Mouse (Mus musculus) stomach, embryonic 16.5 days (tissue): ENCODE data around the gene Gm13275. TPM values are rescaled to one million over a fixed set of nuclear protein-coding genes. Genes with fewer than 3 reads are reported as not detected.
"Not testable (repeated sequence)": the region's sequence is repeated elsewhere in the genome, so short reads cannot be mapped to it uniquely, and the experiment has no call there.

Experiments
- ATAC-seq: fragments of 200-750 bp; cut with Nextera tagmentation; 2 replicates; pipeline ENCODE4 v1.8.0; 2017; ENCODE audit warnings: moderate number of reproducible peaks, moderate TSS enrichment; ENCODE audit not compliant: insufficient read depth, low FRiP score
- H3K27ac ChIP-seq: fragments of 300-500 bp; sonication (generic); 2 replicates; pipeline ENCODE4 v1.5.1; 2014; ENCODE audit warnings: low read length
- H3K27me3 ChIP-seq: fragments of 300-500 bp; sonication (generic); 2 replicates; pipeline ENCODE4 v1.6.1; 2014; ENCODE audit warnings: low read length, control low read depth, mixed read lengths; ENCODE audit not compliant: control insufficient read depth, insufficient read depth
- H3K36me3 ChIP-seq: fragments of 300-500 bp; sonication (generic); 2 replicates; pipeline ENCODE4 v1.6.1; 2014; ENCODE audit warnings: low read length; ENCODE audit not compliant: control insufficient read depth, insufficient read depth
- H3K4me1 ChIP-seq: fragments of 300-500 bp; sonication (generic); 2 replicates; pipeline ENCODE4 v1.6.1; 2014; ENCODE audit warnings: low read length, control low read depth, mixed read lengths; ENCODE audit not compliant: control insufficient read depth, insufficient read depth
- H3K4me2 ChIP-seq: fragments of 300-500 bp; sonication (generic); 2 replicates; pipeline ENCODE4 v1.6.1; 2014; ENCODE audit warnings: low read depth, low read length, mixed read lengths
- H3K4me3 ChIP-seq: fragments of 300-500 bp; sonication (generic); replicated peaks from 2 replicates; pipeline ENCODE4 v1.5.1; 2014; ENCODE audit warnings: mild to moderate bottlenecking, low read length
- H3K9ac ChIP-seq: fragments of 300-500 bp; sonication (generic); 2 replicates; pipeline ENCODE4 v1.6.1; 2014; ENCODE audit warnings: low read length
- H3K9me3 ChIP-seq: fragments of 300-500 bp; sonication (generic); replicated peaks from 2 replicates; pipeline ENCODE4 v1.6.1; 2016; ENCODE audit warnings: low read length, control low read depth; ENCODE audit not compliant: control insufficient read depth
- WGBS: fragments of 180-500 bp; shearing (Covaris S2); extraction: QIAGEN DNeasy Blood & Tissue Kit; methylation state at CpG from one replicate; pipeline ENCODE4 v1.1.7; 2014; 5-methylcytosine and 5-hydroxymethylcytosine counted together
- polyA plus RNA-seq: library from polyadenylated mRNA; unstranded; fragments of >200 nt; fragmentation: Nextera tagmentation; extraction: Ambion mirVana; gene quantifications from 2 replicates; pipeline ENCODE4 v1.2.1, GENCODE M21; 2015

The Gm13275 gene
- not detected in 2 replicates for polyA plus RNA-seq

DNA sequence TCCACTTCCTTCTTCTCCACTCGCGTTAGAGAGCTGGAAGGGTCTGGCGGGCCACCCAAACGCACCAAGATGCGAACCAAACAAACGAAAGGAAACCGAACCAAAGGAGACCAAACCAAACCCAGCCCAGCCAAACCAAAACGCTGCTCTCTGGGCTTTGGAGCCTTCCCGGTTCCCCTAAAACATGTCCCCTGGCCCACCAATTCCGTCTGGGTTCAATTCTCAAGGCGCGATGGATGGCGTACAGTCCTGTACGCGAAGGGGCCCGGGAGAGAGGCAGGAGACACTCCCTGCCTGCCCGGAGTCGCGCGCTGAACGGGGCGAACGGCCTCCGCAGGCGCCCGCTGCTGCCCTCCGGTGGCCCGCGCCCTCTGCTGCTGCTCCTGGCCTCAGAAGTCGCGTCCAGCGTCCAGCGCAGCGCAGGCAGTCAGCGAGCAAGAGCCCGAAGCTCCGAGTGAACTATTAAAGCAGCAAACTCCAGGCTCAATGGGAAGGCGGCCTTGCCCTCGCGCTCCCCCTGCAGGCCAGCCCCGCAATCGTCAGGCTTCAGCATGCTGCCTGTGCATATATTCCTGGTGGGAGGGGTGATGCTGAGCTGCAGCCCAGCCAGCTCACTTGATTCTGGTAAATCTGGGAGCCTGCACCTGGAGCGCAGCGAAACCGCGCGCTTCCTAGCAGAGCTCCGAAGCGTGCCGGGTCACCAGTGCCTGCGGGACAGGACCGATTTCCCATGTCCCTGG, at the start of gene Gm13275:
Gene Gm13275 (plus strand): TSS at position 552 of the 740 bp plus-strand sequence.
- not testable (repeated sequence) for H3K4me2 ChIP-seq, H3K27ac ChIP-seq, H3K9ac ChIP-seq, ATAC-seq, H3K27me3 ChIP-seq, H3K9me3 ChIP-seq, H3K36me3 ChIP-seq, H3K4me1 ChIP-seq, H3K4me3 ChIP-seq
- WGBS: 2% methylated on average over 9 of the region's 52 CpGs

DNA sequence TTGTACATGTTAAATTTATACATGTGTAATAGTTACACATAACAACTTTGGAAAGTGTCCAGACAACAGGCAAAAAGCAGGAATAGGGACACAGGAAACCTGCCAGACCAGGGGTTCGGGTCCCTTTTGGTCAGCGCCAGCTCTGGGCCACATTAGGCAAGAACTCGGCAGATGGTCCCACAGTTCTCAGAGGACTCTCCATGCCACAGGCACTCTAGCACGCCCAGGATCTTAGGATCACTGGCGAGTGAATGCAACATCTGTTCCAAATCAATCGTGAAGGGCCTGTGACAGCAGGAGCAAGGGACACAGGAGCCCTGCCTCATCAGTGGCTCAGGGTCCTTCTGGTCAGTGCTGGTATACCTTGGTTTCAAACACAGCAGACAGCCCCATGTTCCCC, 44.4 kb upstream of the Gm13275 start:
- Histone ChIP-seq H3K9me3 (no peaks in the 10 kb centered on the region), H3K27ac (no peak overlapping the region), H3K27me3 (no peaks in the 10 kb centered on the region), H3K9ac (no peak overlapping the region), H3K4me1 (no peaks in the 10 kb centered on the region), H3K36me3 (no peaks in the 10 kb centered on the region), H3K4me3 (no peak overlapping the region), H3K4me2 (no peak overlapping the region)
- 57% methylated on average over 6 of the region's 6 CpGs for WGBS
- no peak for ATAC-seq

GRCm38 (mm10) chr4:88754818-88755340, 39.4 kb upstream of the Gm13275 start, which contains the start of gene Gm13271:
TSS of gene Gm13271 (plus strand) at chr4:88754868.
- not testable (repeated sequence) for H3K9me3 ChIP-seq, H3K27ac ChIP-seq, H3K4me1 ChIP-seq, ATAC-seq, H3K36me3 ChIP-seq, H3K9ac ChIP-seq, H3K4me3 ChIP-seq, H3K27me3 ChIP-seq, H3K4me2 ChIP-seq
- 76% methylated on average over 15 of the region's 15 CpGs for WGBS

GRCm38 (mm10) chr4:88756581-88757513, 37.4 kb upstream of the Gm13275 start:
- WGBS: 11% methylated on average over 28 of the region's 31 CpGs
- H3K9me3 ChIP-seq: not testable (repeated sequence)

GRCm38 (mm10) chr4:88757628-88758031, 36.7 kb upstream of the Gm13275 start:
- peak; percentile 100 for ATAC-seq
- H3K36me3 ChIP-seq, H3K4me1 ChIP-seq, H3K9me3 ChIP-seq, H3K27me3 ChIP-seq: not testable (repeated sequence)
- H3K27ac ChIP-seq: peak overlapping the region; percentile 97
- peak overlapping the region; percentile 64 for H3K4me2 ChIP-seq
- H3K4me3 ChIP-seq: peak overlapping the region; percentile 59
- H3K9ac ChIP-seq: peak overlapping the region; percentile 78
- under 1% methylated on average over 16 of the region's 21 CpGs for WGBS

More at GRCm38 (mm10) chr4:88756581-88757513, 37.4 kb upstream of the Gm13275 start:
- H3K27me3 ChIP-seq, H3K36me3 ChIP-seq, ATAC-seq, H3K4me1 ChIP-seq: not testable (repeated sequence)
- peak overlapping the region; percentile 97 for H3K27ac ChIP-seq
- peak overlapping the region; percentile 78 for H3K9ac ChIP-seq
- H3K4me2 ChIP-seq: peak overlapping the region; percentile 64
- H3K4me3 ChIP-seq: peak overlapping the region; percentile 59

DNA sequence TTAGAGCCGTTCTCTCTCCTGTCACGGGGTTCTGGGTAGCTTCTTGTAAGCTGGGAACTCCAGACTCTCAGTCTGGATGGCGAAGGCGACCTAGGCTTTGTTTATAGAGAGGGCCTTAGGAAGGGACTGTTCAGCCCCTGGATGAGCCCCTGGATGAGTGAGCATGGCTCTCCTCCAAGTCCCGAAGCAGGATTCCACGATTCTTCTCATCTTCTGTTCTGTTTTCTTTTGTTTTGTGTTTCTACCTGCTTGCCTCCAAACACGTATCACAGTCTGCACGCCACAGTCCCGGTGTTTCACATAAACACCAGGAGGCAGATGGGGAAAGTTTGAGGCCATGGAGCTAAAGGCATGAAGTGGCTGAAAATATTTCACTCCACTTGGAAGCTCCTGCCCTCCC, 35.5 kb upstream of the Gm13275 start:
- H3K36me3 ChIP-seq, H3K27me3 ChIP-seq, H3K4me2 ChIP-seq, H3K9me3 ChIP-seq, H3K9ac ChIP-seq, H3K4me3 ChIP-seq, H3K4me1 ChIP-seq, H3K27ac ChIP-seq, ATAC-seq: not testable (repeated sequence)
- WGBS: 75% methylated on average over 8 of the region's 9 CpGs

DNA sequence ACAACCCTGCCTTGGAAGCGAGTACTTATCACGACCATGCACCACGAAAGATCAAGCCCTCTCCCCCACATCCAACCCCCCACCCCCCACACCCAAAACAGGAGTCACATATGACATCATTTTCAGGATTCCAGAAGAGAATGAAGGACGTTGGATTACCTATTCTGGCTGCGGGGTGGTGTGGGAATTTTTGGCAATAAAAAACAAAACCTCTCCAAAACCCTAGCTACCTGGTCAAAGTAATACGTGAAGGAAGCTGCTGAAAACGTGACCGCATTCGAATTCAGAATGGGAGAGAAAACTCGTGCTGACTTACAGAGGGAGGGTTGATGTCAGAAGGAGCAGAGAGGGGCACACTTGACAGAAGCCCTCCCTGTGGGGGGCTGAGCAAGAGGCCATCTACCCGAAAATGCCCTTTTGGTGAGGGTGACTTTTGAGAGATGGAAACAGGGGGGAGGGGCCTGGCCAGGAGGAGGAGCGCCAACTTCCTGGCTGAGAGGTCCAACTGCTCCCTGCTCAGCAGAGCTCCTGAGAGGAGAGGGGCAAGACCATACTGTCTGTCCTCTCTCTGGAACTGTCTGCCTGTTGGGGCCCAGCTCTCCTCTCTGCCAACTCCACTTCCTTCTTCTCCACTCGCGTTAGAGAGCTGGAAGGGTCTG, 34.5 kb upstream of the Gm13275 start, which contains the start of gene Gm13283:
Gene Gm13283 (plus strand): TSS at position 510 of the 659 bp plus-strand sequence.
- not testable (repeated sequence) for ATAC-seq, H3K27me3 ChIP-seq, H3K4me1 ChIP-seq, H3K27ac ChIP-seq, H3K9me3 ChIP-seq, H3K36me3 ChIP-seq, H3K9ac ChIP-seq
- peak within 1 kb of the TSS; percentile 35 for H3K4me3 ChIP-seq
- 17% methylated on average over 7 of the region's 14 CpGs for WGBS
- peak within 1 kb of the TSS; percentile 38 for H3K4me2 ChIP-seq

DNA sequence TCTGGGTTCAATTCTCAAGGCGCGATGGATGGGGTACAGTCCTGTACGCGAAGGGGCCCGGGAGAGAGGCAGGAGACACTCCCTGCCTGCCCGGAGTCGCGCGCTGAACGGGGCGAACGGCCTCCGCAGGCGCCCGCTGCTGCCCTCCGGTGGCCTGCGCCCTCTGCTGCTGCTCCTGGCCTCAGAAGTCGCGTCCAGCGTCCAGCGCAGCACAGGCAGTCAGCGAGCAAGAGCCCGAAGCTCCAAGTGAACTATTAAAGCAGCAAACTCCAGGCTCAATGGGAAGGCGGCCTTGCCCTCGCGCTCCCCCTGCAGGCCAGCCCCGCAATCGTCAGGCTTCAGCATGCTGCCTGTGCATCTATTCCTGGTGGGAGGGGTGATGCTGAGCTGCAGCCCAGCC, 33.9 kb upstream of the Gm13275 start:
- not testable (repeated sequence) for H3K27me3 ChIP-seq, H3K36me3 ChIP-seq, ATAC-seq, H3K9me3 ChIP-seq, H3K9ac ChIP-seq, H3K4me1 ChIP-seq, H3K27ac ChIP-seq
- WGBS: under 1% methylated on average over 27 of the region's 28 CpGs
- Histone ChIP-seq H3K4me2 (peak overlapping the region; percentile 38), H3K4me3 (peak overlapping the region; percentile 35)
